Mouse (Mus musculus) common myeloid progenitor, adult 5-6 weeks (primary cell): ENCODE data around the gene Dnajc22. TPM values are rescaled to one million over a fixed set of nuclear protein-coding genes. Genes with fewer than 3 reads are reported as not detected.

Source experiments
- ATAC-seq: replicated peaks from 2 replicates; pipeline ENCODE4 v1.8.0; 2016; ENCODE audit warnings: low read depth, mild to moderate bottlenecking, moderate TSS enrichment, inconsistent platforms; ENCODE audit not compliant: poor library complexity, severe bottlenecking
- total RNA-seq: library from RNA; stranded (forward); fragments of 200-1000, 187-1606 nt; gene quantifications from 2 replicates; pipeline ENCODE4 v1.2.3, GENCODE M21; 2017

Gene Dnajc22
- total RNA-seq, 1 experiment from 2014 or later, result not detected

GRCm38 (mm10) chr15:99084618-99085017 is 8.4 kb upstream of the Dnajc22 start:
- ATAC-seq, result no peak

GRCm38 (mm10) chr15:99085997-99086396 is 7.0 kb upstream of the Dnajc22 start:
- no peak for ATAC-seq

DNA sequence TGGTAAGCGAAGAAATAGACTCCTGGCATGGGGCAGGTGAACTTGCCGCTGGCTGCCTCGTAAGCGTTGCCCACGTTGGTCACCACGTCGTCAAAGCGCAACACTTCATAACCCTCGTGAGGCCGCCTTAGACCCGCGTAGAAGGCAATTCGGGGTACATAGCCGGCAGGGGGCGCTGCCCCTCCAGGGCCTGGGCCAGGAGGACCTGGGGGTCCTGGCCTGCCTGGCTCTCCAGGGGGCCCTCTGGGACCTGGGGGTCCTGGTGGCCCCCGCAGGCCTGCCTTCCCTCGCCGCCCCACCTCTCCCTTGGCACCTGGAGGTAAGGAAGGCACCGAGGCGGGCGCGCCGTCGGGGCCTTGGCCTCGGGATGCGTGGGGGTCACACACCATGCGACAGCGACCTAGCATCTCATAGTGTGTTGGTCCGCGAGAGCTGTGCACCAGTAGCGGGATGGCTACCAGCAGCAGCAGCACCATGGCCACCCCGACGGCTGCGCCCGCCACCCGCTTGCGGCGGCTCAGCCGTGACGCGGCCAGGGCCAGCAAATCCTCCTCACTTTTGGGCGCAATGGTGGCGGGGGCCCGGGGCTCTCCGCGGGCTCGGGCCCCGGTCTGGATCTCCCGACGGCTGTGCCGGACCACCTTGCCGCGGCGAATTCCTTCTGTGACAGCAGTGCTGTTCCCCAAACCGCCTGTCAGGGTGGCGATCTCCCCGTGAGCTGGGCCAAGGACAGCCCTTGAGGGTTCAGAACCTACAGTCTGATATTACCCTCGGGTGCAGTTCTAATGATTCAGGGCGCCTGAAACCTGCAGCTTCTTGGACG is 5.5 kb upstream of the Dnajc22 start, which contains the start of gene C1ql4:
Gene C1ql4 (minus strand): TSS at position 565 of the 823 bp plus-strand sequence.
- ATAC-seq, result no peak; the same call in 1 of the 2 replicates

DNA sequence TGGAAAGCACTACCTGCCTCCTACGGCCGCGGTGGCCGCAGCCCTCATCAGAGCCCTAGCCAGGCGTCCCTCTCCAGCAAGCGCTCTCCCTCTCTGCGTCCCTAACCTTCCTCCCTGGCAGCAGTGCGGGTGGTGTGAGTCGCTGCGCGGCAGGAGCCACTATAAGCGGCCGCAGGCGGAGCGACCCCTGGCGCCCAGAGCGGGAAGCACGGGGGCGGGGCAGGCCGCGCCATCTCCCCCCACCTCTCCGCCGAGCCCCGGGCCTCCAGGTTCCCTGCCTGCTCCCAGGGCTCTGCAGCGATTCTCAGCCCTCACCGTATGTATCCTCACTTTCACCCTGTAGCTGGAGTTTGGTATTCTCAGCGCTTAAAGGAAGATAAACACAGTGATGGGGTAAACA is 4.7 kb upstream of the Dnajc22 start:
- ATAC-seq, result peak; percentile 87

GRCm38 (mm10) chr15:99089069-99089468 is 3.9 kb upstream of the Dnajc22 start:
- ATAC-seq, result no peak

DNA sequence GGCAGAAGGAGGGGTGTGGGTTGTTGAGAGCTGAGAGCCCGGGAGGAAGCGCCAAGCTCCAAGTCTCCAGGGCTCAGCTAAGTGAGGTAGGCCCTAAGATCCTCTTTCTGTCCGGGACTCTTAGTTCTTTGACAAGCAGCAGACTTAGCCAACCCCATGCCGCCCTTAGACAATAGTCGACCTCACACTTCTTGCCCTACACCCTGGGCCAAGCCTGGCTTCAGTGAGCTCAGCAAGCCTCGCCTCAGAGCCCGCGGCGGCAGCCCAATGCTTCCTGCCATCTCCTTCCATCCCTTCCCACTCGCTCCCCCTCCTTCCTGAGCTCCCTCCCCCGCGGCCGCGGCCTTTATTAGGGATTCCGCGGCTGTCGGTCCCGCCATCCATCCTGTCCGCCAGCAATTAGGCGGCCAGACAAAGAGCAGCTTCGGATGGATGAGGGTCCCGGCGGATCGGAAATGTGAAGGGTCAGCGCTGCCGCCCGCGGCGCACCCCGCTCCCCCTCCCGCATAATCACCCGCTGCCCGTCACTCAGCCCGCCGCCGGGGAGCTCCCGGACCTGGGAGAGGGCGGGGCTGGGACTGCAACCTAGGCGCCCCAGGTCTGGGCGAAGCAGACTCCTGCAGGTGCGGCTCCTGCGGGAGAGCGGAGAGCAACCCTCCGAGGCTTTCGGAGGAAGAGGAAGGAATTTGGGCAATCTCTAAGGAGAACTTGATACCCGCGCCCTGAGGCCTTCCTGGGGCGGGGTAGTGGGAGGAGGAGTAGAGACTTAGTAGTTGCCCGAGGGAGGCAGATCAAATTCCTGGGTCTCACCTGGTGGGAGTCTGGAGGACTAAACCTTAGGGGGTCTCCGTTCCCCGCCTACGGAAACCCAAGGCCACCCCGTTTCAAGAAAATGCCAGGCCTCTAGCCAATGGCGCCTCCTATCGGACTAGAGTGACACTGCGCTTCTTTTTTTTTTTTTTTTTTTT is 605 bp downstream of the Dnajc22 start:
- peak; percentile 67 for ATAC-seq

DNA sequence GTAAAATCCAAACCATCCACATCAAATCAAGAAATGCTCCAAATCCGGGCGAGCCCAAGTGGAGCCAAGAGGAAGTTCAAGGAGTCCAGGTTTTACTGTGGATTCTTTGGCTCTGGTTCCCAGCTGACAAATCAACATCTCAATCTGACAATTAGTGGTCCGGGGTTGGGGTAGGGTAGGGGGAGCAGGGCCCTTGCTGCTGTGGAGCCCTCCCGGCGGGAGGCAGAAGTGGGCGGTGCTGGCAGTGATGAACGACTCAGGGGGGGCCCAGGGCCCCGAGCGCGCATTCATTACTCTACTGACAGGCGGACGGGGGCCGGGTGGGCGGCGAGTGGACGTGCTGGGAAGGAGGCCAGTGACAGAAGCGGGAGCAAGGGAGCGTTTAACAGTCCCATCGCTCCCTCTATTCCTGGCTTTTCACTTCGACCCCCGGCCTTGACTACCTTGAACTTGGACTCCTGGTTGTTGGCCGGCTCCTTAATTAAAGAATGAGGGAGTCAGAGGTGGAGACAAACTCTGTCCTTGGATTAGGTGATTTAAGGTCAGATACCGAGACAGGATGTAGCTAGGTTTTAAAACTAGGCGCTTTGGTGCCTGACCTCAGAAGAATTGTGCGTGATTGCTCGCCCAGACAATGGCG is 1.8 kb downstream of the Dnajc22 start:
- ATAC-seq, result no peak

DNA sequence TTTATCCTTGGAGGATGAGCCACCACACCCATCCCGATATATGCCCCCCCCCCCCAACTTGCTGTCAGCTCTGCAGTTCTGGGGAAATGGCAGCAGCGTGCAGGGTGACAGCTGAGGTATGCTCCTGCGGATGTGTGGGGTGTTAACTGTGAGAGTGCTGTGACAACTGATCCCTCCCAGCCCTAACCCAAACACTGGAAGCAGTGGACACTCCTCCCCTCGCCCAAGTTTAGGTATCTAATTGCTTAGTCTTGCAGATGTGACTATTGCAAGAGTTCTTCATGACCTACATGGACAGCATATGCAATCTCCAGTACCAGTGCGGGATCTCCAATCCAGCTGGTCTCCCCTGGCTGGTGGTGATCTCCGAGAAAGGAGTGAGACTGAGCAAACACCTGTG is 2.4 kb downstream of the Dnajc22 start:
- no peak for ATAC-seq

DNA sequence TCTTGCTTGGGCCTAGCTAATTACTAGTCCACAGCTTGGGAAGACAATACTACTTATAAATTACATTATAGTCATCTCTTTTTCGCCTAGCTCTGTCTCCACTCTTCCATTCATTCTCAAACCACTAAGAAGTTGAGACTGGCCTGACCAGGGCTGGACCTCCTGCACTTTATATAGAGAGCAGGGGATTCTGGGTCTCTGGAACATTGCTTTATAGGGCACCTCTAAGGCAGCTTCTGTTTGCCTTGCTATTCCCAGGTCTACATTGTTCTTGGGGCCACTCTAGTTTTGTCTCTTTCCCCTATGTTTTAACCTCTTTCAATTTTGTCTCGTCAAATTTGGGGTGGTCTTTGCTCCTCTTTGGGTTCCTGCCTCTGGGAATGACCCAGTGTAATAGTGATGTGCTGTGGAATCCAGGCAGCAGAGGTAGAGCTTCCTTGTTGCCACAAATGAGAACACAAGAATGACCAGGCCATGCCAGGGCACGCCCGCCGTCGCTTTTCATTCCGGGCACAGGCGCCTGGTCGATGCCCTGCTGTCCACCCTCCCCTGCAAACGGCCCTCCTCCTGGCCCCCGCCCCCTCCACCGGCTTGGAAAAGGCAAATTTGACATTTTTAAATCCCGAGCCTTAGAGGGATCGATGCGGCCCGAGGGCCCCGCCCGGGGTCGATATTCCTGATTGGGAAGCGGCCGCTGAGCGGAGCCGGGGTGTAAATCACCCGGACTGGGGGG is 3.3 kb downstream of the Dnajc22 start:
- ATAC-seq, result no peak

GRCm38 (mm10) chr15:99096831-99097500 is 4.0 kb downstream of the Dnajc22 start:
- no peak for ATAC-seq

DNA sequence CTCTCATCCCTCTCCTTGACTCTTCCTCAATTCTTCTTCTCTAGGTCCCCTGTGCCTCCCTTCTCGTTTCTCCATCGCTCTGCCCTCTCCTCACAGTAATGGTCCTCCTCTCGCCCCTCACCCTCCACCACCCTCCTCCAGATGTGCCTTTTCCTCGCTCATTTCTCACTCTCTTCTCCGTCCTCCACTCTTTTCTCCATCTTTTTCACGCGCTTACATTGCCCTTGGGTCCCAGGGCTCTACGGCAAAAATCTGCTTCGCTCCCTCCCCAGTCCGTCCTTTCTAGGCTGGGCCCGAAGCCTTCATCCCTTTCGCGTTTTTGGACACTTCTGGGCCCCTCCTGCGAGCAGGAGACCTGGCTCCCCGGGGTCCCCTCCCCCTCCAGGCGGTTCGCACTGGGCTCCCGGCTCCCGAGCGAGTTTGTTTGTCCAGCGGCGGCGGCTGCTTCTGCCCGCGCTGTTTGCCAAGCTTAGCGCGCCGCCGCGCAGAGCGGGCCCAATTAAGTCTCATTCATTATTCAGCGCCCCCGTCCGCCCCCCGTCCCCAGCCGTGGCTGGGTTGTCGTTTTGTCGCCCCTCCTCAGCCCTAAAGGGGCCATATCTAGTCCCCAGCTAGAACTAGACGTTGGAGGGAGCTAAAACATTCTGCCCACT is 5.0 kb downstream of the Dnajc22 start:
- no peak for ATAC-seq

DNA sequence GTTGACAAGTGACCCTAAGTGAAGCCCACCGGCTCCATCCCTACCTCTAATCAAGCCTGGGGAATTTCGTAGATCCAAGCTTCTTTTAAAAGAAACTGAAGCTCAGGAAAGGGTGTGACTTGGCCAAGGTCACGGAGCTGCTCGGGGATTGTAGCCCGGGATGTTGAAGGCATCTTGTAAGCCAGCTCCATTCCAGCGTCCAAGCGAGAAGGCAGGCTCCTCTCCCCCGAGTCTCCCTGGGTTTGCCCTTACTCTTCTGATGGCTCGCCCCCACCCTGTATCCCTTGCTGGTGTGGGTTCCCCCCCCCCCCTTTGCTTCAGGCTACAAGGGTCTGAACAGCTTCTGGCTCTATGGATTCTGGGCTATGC is 5.5 kb downstream of the Dnajc22 start:
- ATAC-seq, result no peak

DNA sequence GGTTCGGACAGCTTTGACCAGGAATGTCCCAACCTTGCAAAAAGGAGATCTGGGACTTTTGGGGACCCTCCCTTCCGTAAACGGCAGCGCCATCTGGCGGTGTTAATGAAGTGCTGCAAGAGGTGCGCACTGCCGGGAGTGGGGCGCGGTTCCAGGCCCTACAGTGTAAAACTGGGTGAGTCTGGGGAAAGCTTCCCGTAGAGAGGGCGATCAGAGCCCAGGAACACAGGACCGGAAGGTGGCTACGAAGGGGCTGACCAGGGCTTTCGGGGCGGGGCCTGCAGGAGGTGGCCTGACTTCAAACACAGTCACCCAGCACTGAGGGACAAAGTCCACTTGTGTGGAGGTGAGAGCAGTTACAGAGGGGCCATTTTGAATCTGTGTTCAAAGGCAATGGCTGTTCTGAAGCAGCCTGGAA is 6.2 kb downstream of the Dnajc22 start:
- ATAC-seq, result peak; percentile 71

DNA sequence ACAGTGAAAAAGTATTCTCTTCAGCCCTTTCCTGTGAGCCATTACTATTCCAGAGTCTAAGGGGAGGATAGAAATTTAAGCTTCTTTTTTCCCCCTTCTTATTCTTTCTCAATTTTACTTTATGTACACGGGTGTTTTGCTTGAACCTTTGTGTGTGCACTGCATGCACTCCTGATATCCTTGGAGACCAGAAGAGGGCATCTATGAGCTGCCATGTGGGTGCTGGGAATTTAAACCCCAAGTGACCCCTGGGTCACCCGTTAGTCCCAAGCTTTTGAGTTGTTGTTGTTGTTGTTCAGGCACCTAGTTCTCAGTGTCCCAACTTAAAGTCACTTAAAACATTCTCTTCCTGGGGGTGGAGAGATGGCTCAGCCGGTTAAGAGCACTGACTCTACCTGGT is 7.0 kb downstream of the Dnajc22 start:
- ATAC-seq, result no peak

GRCm38 (mm10) chr15:99105238-99105637 is 12.3 kb downstream of the Dnajc22 start:
- ATAC-seq, result no peak

- no peak for ATAC-seq
Observed at GRCm38 (mm10) chr15:99107866-99108265, 14.9 kb downstream of the Dnajc22 start.

GRCm38 (mm10) chr15:99111139-99111538 is 18.2 kb downstream of the Dnajc22 start:
- no peak for ATAC-seq

DNA sequence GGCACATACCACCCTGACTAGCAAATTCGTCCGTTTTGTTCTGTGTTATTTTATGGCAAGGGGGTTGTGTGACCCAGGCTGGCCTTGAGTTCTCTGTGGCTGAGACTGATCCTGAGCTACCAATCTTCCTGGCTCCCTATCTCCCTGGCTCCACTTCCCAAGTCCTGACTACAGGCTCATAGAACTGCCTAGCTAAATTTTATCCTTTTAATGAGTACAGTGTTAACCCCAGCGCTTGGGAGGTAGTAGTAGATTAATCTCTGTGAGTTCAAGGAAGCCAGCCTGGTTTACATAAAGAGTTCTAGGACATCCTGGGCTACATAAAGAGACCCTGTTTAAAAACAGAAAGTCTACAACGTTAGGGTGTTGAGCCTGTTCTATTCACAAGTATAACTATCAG is 18.8 kb downstream of the Dnajc22 start:
- ATAC-seq, result no peak
